Mouse (Mus musculus): ENCODE results near the gene Ift43.

- TF ChIP-seq CTCF (IDR thresholded peaks at IDR 0.05; ENCODE audit: control insufficient read depth, insufficient read depth, low read length) (no peak), POLR2A (IDR thresholded peaks at IDR 0.05; ENCODE audit: borderline replicate concordance, control insufficient read depth, low read depth, low read length) (no peak)
Measured at GRCm38 (mm10) chr12:86076321-86076901, 5.9 kb upstream of the Ift43 start.
